Mouse (Mus musculus) embryo, embryonic 11 days (tissue): ENCODE results near the gene Psme2.
A peak's percentile ranks its signal among the peaks of the same experiment; 100 is the strongest.

ENCODE experiments used
- DNase-seq: peaks from one replicate; pipeline ENCODE4 v3.0.0-alpha.2; 2015

The Psme2 gene

DNA sequence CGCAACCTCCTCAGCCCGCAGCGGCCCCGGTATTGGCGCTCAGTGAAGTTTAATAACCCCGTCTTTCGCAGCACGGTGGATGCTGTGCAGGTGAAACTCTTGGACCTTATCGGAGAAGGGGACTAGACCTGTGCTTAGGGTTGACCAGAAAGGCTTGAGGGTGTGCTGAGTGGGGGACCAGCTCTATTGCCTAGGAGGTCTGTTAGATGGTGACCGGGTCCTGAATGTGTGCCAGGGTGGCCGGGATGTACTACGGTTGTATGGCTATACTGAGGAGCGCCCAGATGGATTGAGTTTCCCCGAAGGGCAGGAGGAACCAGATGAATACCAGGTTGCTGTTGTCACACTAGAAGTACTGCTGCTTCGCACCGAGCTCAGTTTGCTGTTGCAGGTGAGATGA lies 1.3 kb upstream of the Psme2 start:
- DNase-seq = no peak

GRCm38 (mm10) chr14:55591331-55591891 lies 498 bp upstream of the Psme2 start, which contains the start of gene Rnf31:
Gene Rnf31 (plus strand): TSS chr14:55591708.
- peak; percentile 94 for DNase-seq

GRCm38 (mm10) chr14:55589771-55590448 lies 1.0 kb downstream of the Psme2 start:
- DNase-seq = no peak

DNA sequence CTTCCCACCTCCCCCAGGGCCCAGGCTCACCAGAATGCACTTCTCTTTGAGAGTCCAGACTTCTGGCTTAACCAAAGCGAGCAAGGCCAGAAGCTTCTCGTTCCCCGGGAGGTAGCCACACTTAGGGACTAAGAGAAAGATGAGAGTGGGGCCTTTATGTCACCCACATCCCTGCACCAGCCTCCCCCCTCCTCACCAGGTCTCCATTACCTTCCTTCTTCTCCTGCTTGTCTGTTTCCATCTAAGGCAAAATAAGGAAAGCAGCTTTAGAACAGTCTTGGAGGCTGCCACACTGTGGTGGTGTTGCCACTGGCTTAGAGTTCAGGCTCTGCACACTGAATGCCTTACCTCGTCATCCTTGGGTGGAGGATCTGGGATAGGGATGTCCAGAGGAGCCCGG lies 1.6 kb downstream of the Psme2 start:
- no peak for DNase-seq

DNA sequence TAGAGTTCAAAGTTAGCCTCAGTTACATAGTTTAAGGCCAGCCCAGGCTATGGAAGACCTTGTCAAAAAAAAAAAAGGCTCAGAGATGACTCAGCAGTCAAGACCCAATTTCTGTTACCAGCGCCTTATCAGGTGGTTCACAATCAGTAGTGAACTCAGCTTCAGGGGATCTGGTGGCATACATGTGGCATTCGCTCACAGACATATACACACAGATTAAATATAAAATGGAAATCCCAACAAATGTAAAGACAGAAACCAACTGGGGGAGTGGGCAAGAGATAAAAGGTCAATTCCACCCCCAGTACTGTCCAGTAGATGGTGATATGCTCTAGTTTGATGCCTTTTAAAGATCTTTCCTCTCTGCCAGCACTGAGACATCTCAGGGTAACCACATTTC lies 4.8 kb downstream of the Psme2 start:
- no peak for DNase-seq

- DNase-seq = no peak
Observed at GRCm38 (mm10) chr14:55585566-55585960, 5.3 kb downstream of the Psme2 start.

DNA sequence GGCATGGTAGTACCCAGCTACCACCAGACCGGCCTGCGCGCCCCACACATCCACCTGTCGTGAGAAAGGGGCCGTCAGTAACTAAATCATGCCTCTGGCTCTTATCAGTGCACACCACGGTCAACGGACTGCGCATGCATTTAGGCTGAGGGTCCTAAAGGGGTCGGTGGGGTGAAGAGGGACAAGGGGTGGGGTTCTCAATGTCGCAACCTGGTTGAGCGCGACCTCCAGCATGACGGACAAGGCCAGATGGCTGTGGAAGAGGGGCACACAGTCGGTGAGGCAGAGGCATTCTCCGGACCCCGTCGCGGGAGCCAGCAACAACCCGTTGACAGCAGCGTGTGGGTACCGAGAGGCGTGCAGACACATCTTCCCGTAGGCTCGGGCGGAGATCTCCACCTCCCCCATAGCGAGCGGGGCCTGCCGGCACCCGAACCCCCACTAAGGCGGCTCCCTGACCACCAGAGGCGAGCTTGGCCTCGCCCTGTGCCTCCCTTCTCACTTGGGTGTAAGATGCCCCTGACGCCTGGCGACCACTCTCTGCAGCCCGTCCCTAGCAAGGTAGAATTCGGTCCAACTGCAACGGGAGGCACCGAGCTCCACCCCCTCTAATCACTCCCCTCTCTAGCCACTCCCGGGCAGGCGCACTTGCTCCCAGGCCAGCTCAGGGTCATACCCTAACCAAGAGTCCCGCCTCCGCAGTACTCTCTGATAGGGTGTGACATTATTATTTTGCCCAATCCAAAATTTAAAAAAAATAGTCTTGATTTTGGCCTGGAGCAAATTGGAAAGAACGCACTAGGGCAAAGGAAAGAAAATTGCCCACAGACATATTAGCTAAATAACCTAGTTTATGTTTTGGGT lies 6.0 kb downstream of the Psme2 start, which contains the start of gene Emc9:
TSS of gene Emc9 (minus strand) at position 601 of the 864 bp plus-strand sequence.
- DNase-seq = peak; percentile 79

DNA sequence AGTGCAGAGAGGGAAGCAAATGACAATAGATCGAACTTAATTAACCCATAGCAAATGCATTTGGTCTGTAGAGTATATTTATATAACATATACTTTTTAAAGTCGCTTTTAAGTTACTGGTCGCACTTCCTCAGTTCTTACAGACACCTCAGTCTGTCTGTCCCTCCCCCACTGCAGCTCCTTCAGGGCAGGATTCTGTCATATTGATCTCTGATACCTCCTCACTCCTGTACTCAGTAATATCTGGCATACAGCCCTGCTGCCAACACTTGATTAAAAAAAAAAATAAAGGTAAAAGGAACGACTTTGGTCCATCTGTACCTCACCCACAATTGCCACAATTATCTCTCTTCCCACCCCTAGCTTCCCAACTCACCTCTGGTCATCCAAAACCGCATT lies 6.6 kb downstream of the Psme2 start:
- no peak for DNase-seq

DNA sequence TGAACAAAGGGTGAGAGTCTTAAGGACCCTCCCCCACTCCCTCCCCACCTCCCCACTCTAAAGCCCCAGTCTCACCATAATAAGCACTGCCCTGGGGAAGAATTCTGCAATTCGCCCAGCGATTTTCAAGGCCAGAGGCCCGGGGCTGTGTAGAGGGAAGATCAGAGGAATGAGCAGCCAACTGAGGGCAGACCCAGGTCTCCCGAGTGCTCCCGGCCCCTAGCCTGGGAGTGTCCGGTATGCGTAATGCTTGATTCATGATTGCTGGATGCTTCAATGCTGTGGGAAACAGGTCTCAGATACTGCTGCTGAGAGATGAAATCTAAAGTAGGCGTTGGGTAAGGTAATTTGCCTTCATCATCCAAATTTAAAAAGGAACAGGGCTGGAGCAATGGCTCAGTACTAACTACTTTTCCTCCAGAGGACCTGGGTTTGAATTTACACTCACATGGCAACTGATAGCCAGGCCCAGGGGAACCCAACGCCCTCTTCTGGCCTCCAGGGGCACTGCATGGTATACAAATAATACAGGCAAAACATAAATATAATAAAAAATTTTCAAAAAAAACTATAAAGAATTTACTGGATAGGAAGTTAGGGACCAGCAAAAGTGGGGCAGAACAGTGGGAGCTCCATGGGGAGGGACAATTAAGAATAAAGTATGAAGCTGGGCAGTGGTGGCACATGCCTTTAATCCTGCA lies 8.8 kb downstream of the Psme2 start:
- DNase-seq = no peak

- no peak for DNase-seq
Observed at GRCm38 (mm10) chr14:55580731-55581130, 10.2 kb downstream of the Psme2 start.

DNA sequence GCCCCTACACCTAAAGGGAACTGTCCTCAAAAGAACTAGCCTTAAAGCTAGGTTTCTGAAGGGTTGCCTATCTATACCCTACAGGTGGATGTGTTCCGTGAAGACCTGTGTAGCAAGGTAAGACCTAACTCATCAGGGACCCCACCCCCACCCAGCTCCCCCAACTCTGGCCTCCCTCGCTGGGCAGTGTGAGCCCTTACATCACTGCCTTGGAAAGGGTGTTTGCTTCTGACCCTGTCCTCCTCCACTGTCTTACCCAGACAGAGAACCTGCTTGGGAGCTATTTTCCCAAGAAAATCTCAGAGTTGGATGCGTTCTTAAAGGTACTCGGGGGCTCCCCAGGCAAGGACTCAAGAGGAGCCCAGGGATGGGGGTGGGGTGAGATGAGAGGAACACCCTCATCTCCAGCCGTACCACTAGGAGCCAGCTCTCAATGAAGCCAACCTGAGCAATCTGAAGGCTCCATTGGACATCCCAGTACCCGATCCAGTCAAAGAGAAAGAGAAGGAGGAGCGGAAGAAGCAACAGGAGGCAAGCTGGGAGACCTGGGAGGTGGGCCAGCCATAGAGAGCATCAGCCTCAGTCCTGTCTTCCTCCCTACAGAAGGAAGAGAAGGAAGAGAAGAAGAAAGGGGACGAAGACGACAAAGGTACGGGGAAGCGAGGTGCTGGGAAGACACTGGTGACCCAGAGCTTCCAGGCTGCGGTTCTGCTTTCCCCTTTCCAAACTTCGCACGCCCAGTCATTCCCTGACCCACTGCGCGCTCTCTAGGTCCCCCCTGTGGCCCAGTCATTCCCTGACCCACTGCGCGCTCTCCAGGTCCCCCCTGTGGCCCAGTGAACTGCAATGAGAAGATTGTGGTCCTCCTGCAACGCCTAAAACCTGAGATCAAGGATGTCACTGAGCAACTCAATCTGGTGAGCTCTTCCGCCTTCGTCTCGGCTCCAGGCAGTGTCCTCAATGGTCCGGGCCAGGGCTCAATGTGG lies 11.1 kb downstream of the Psme2 start:
- no peak for DNase-seq

- no peak for DNase-seq
Observed at GRCm38 (mm10) chr14:55578668-55579269, 12.1 kb downstream of the Psme2 start.

DNA sequence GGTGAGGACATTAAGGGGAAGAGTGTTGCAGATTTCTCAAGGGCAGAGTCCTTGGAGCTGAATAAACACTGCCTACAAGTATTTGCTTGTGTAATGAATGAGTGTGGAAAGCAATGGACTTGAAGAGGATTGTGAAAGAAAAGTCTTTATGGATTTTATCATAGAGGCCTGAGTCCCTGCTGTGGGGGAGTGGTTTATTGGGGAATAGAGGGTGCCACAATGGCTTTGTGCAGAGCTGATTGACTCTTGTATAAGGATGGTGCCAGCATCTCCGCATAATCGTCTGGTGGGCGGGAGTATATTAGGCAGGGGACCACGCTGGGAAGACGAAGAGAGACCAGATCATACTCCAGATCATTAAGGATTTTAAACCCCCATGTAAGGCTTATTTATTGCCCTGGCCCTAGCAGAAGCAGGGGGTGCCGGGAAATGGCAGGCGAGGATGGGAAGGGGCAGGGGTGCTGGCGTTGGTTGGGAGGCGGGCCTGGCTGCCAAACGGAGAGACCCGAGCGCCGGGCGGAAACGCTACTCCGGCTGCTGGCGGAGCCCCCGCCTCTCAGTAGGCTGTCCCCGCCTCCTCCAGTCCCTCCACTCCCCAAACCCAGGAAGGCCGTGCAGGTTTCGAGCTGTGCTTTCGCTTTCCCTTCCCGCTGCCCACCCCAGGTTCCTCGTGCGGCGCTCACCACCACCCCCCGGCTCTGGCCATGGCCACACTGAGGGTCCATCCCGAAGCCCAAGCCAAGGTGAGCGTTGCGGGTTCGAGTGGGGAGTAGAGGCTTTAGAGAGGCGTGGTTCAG lies 12.8 kb downstream of the Psme2 start, which contains the start of gene Psme1:
TSS of gene Psme1 (plus strand) at position 253 of the 797 bp plus-strand sequence.
- peak; percentile 91 for DNase-seq

- no peak for DNase-seq
Observed at GRCm38 (mm10) chr14:55576376-55576775, 14.5 kb downstream of the Psme2 start.

GRCm38 (mm10) chr14:55575711-55576110 lies 15.2 kb downstream of the Psme2 start:
- DNase-seq = no peak

DNA sequence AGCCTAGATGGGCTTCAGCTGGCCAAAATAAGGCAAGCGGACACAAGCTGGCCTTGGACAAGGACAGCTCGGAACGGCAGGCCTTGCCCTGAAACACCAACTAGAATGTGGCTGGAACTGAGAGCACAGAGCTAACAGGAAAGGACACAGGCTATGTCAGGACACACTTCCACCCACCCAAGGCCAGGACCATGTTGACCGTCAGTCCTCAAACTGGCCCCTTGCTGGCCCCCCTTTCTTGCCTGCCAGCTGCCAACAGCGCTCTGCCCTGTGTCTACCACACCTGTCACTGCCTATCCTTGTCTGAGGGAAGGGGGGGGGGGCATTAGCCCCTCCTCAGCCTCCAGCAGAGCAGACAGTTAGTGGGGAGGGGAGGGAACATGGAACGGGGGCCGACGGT lies 15.6 kb downstream of the Psme2 start, which contains the start of gene Fitm1:
TSS of gene Fitm1 (plus strand) at position 316 of the 400 bp plus-strand sequence.
- no peak for DNase-seq

- no peak for DNase-seq
Observed at GRCm38 (mm10) chr14:55571760-55572159, 19.2 kb downstream of the Psme2 start.

DNA sequence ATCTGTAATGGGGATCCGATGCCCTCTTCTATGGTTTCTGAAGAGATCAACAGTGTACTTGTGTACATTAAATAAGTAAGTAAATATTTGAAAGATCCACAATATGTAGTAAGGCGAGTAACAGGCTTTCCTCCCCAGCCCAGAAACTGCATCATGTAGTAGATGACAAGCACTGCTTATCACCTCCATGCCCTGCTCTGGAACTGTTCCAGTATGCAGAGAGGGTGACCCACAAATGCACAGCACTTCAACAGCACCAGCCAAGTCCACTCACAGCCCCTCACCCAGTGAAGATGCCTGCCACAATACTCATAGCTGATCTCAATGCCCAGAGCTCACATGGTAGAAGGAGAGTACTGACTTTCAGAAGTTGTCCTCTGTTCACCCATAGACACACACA lies 20.3 kb downstream of the Psme2 start:
- DNase-seq = no peak

- DNase-seq = no peak
Observed at GRCm38 (mm10) chr14:55567496-55567895, 23.4 kb downstream of the Psme2 start.

- DNase-seq = no peak
Observed at GRCm38 (mm10) chr14:55565748-55566147, 25.2 kb downstream of the Psme2 start.
